Mouse (Mus musculus): ENCODE measurements at regions not wholly inside any gene's neighbourhood (a gene's known extent, or its start where the extent isn't known, plus 50 kb on each side); places are given as distances from the start of the nearest gene placed in this dataset.

DNA sequence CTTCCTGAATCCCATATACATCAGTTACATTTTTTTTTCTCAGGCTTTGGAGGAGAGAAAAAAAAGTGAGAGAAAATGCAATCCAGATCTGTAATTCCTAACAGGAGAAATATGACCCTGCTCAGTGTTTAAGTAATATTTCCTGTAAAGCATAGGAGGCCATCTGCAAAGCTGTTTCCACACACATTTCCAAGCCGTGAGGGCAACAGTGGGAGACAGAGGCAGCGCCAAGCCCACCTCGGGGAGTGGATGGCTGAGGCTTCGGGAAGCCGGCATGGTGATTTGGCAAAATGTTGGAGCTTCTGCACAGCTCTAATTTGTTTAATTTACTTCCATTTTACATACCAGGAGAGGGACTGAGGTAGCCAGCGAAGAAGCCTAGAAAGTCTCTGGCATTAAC is 372.6 kb upstream of the Mki67 start:
- TF ChIP-seq CTCF (IDR thresholded peaks at IDR 0.05) (no peak), EP300 (IDR thresholded peaks at IDR 0.05; ENCODE audit: insufficient read depth, low read depth, low read length) (no peak)
